Mouse (Mus musculus) macrophage (primary cell): ENCODE results near the gene Omd. TPM values are rescaled to one million over a fixed set of nuclear protein-coding genes. Genes with fewer than 3 reads are reported as not detected.

Experiments used
- polyA plus RNA-seq: library from polyadenylated mRNA; stranded (reverse); fragments of 250-400 nt; gene quantifications from 3 replicates; pipeline ENCODE4 v1.2.4, GENCODE M21; 2018; ENCODE audit warnings: inconsistent platforms

Gene Omd
- polyA plus RNA-seq, 1 experiment from 2014 or later = not detected

Other genes with a start within 250 kb of the Omd start
- 24.3 to 34.5 TPM (median 30.4 TPM) in 3 replicates for gene Bicd2, start 240.9 kb upstream of the Omd start, polyA plus RNA-seq
- gene Ippk, start 161.2 kb upstream of the Omd start, polyA plus RNA-seq = 3.2 to 6.3 TPM (median 3.4 TPM) in 3 replicates
- gene Tes3-ps, start 89.1 kb upstream of the Omd start, polyA plus RNA-seq = 0.27 to 0.37 TPM (median 0.32 TPM) in 3 replicates
- not detected in 3 replicates for gene Ecm2, start 77.7 kb upstream of the Omd start, polyA plus RNA-seq
- gene Aspn, start 38.0 kb upstream of the Omd start, polyA plus RNA-seq = not detected in 3 replicates
- 0.09 TPM in 1 of 3 replicates, not detected in the others for gene Ogn, start 25.6 kb downstream of the Omd start, polyA plus RNA-seq
- 0.68 to 3.3 TPM (median 2.1 TPM) in 3 replicates for gene Cenpp, start 70.3 kb downstream of the Omd start, polyA plus RNA-seq
- 8.1 to 14.1 TPM (median 12.9 TPM) in 3 replicates for gene Nol8, start 70.6 kb downstream of the Omd start, polyA plus RNA-seq
- 17.1 to 36.4 TPM (median 25.7 TPM) in 3 replicates for gene Iars, start 99.6 kb downstream of the Omd start, polyA plus RNA-seq
- not detected in 3 replicates for gene Gm30302, start 216.5 kb downstream of the Omd start, polyA plus RNA-seq